Mouse (Mus musculus) stomach, postnatal 0 days (tissue): Measurements from ENCODE around the gene Serinc4.

Source experiments
- CTCF ChIP-seq: IDR thresholded peaks from 2 replicates; pipeline ENCODE4 v1.5.1; 2016; ENCODE audit warnings: antibody characterized with exemption, low read depth, mild to moderate bottlenecking, moderate library complexity
- EP300 ChIP-seq: optimal IDR thresholded peaks from 2 replicates; pipeline ENCODE3; 2016; ENCODE audit warnings: antibody characterized with exemption

GRCm38 (mm10) chr2:121445117-121445516, 11.5 kb downstream of the Serinc4 start:
- TF ChIP-seq CTCF (no peak), EP300 (no peak)
